Mouse (Mus musculus) ES-E14 (cell line): ENCODE measurements at regions not wholly inside any gene's neighbourhood (a gene's known extent, or its start where the extent isn't known, plus 50 kb on each side); places are given as distances from the start of the nearest gene placed in this dataset.
A peak's percentile ranks its signal among the peaks of the same experiment; 100 is the strongest.

Source experiments
- DNase-seq: peaks from one replicate; pipeline ENCODE4 v3.0.0-alpha.2; 2013; ENCODE audit warnings: low read depth, low spot score
- H3K27ac ChIP-seq: 2 replicates; pipeline ENCODE4 v1.5.1; 2012; ENCODE audit warnings: low read depth, mild to moderate bottlenecking, low read length, moderate library complexity, mixed read lengths; ENCODE audit not compliant: poor library complexity, insufficient read depth, severe bottlenecking
- H3K36me3 ChIP-seq: 2 replicates; pipeline ENCODE4 v1.6.1; 2012; ENCODE audit warnings: mild to moderate bottlenecking, low read length, moderate library complexity, mixed read lengths; ENCODE audit not compliant: control insufficient read depth, poor library complexity, insufficient read depth, severe bottlenecking
- H3K4me1 ChIP-seq, 2 experiments: fragments of 150-350 bp in 1 of 2; sonication (generic) in 1 of 2; 2 replicates each; pipeline ENCODE4 v1.6.1; 2012; ENCODE audit warnings: low read length in 2 of 2, mild to moderate bottlenecking in 1 of 2, mixed read lengths in 1 of 2; ENCODE audit not compliant: control insufficient read depth in 2 of 2, insufficient read depth in 2 of 2, poor library complexity in 1 of 2
- H3K4me3 ChIP-seq, 2 experiments: fragments of 150-350 bp in 1 of 2; sonication (generic) in 1 of 2; 2 replicates each; pipeline ENCODE4 v1.5.1; 2012; ENCODE audit warnings: low read length in 2 of 2, low read depth in 1 of 2, mild to moderate bottlenecking in 1 of 2, mixed read lengths in 1 of 2; ENCODE audit not compliant: insufficient read depth in 1 of 2, poor library complexity in 1 of 2, severe bottlenecking in 1 of 2
- H3K9ac ChIP-seq: 2 replicates; pipeline ENCODE4 v1.6.1; 2012; ENCODE audit warnings: low read depth, mild to moderate bottlenecking, low read length, mixed read lengths; ENCODE audit not compliant: poor library complexity, insufficient read depth, severe bottlenecking
- H3K9me3 ChIP-seq: fragments of 150-350 bp; sonication (generic); 2 replicates; pipeline ENCODE4 v1.6.1; 2012; ENCODE audit warnings: low read depth, mild to moderate bottlenecking, low read length; ENCODE audit not compliant: control insufficient read depth, insufficient read depth
- CHD2 ChIP-seq: IDR thresholded peaks from 2 replicates; pipeline ENCODE4 v1.6.1; 2014; ENCODE audit warnings: mild to moderate bottlenecking, low read depth, low read length, inconsistent platforms
- HCFC1 ChIP-seq: IDR thresholded peaks from 2 replicates; pipeline ENCODE4 v1.6.1; 2012; ENCODE audit warnings: low read length, inconsistent platforms, borderline replicate concordance; ENCODE audit not compliant: insufficient read depth
- MAFK ChIP-seq: IDR thresholded peaks from 2 replicates; pipeline ENCODE4 v1.6.1; 2014; ENCODE audit warnings: mild to moderate bottlenecking, low read depth, low read length, inconsistent platforms; ENCODE audit not compliant: insufficient read depth
- ZC3H11A ChIP-seq: IDR thresholded peaks from 2 replicates; pipeline ENCODE4 v1.6.1; 2012; ENCODE audit warnings: low read depth, mild to moderate bottlenecking, inconsistent platforms, low read length, borderline replicate concordance
- ZNF384 ChIP-seq: IDR thresholded peaks from 2 replicates; pipeline ENCODE4 v1.6.1; 2012; ENCODE audit warnings: low read depth, low read length, inconsistent platforms
- in situ Hi-C, 2 experiments: fragments of 600-800 bp; cut with MboI; formaldehyde crosslinking; loops; one replicate each; pipeline ENCODE4 v1.15.1; 2025; ENCODE audit warnings: low sequenced_read_pairs in 2 of 2, inconsistent platforms in 1 of 2; ENCODE audit not compliant: unreplicated experiment in 2 of 2

GRCm38 (mm10) chr5:119246824-119247223, 423.6 kb upstream of the Tbx3 start:
- H3K27ac ChIP-seq: no peak overlapping the region
- H3K4me1 ChIP-seq: no peaks in the 10 kb centered on the region
- TF ChIP-seq HCFC1: no peak
- no peak for TF ChIP-seq MAFK
- no peak for TF ChIP-seq ZNF384
- no peak for TF ChIP-seq CHD2
- no peak for TF ChIP-seq ZC3H11A
- in situ Hi-C loops: no loop called here
- H3K36me3 ChIP-seq: no peaks in the 10 kb centered on the region
- H3K4me3 ChIP-seq: peak overlapping the region in 1 of 2 experiments; percentile 24; a peak in 2 of 4 replicates
- H3K9ac ChIP-seq: no peak overlapping the region
- no peak for DNase-seq
- no peaks in the 10 kb centered on the region for H3K9me3 ChIP-seq

GRCm38 (mm10) chr5:119248626-119249025, 421.8 kb upstream of the Tbx3 start:
- TF ChIP-seq CHD2: no peak
- no peak for TF ChIP-seq ZNF384
- H3K27ac ChIP-seq: no peak overlapping the region
- in situ Hi-C loops: no loop called here
- no peak overlapping the region for H3K4me3 ChIP-seq
- no peak overlapping the region for H3K9ac ChIP-seq
- H3K9me3 ChIP-seq: no peaks in the 10 kb centered on the region
- no peaks in the 10 kb centered on the region for H3K36me3 ChIP-seq
- H3K4me1 ChIP-seq: no peaks in the 10 kb centered on the region
- DNase-seq: no peak

GRCm38 (mm10) chr5:119249124-119249718, 421.2 kb upstream of the Tbx3 start:
- H3K4me3 ChIP-seq: no peak overlapping the region
- H3K27ac ChIP-seq: no peak overlapping the region
- no peaks in the 10 kb centered on the region for H3K4me1 ChIP-seq
- in situ Hi-C loops: no loop called here
- TF ChIP-seq CHD2: no peak
- TF ChIP-seq HCFC1: no peak
- TF ChIP-seq MAFK: no peak
- TF ChIP-seq ZC3H11A: no peak
- no peak for TF ChIP-seq ZNF384
- H3K9me3 ChIP-seq: no peaks in the 10 kb centered on the region
- no peak for DNase-seq
- H3K36me3 ChIP-seq: no peaks in the 10 kb centered on the region
- no peak overlapping the region for H3K9ac ChIP-seq

GRCm38 (mm10) chr5:119251311-119252047, 419.0 kb upstream of the Tbx3 start:
- H3K4me1 ChIP-seq: no peaks in the 10 kb centered on the region
- TF ChIP-seq ZNF384 (no peak), ZC3H11A (no peak), MAFK (no peak), HCFC1 (no peak), CHD2 (no peak)
- no peak overlapping the region for H3K9ac ChIP-seq
- H3K4me3 ChIP-seq: no peak overlapping the region
- in situ Hi-C loops: no loop called here
- no peaks in the 10 kb centered on the region for H3K9me3 ChIP-seq
- H3K27ac ChIP-seq: no peak overlapping the region
- no peak for DNase-seq
- no peaks in the 10 kb centered on the region for H3K36me3 ChIP-seq
